Mouse (Mus musculus) megakaryocyte, embryonic 14.5 days (primary cell): Measurements from ENCODE around the gene Adam12.

ENCODE experiments used
- FLI1 ChIP-seq: IDR thresholded peaks from 2 replicates; pipeline ENCODE4 v1.6.1; 2012; ENCODE audit warnings: low read length, inconsistent platforms, mixed read lengths
- GATA1 ChIP-seq: IDR thresholded peaks from 3 replicates; pipeline ENCODE4 v1.6.1; 2012; ENCODE audit warnings: mixed read lengths, low read length, inconsistent platforms, borderline replicate concordance

DNA sequence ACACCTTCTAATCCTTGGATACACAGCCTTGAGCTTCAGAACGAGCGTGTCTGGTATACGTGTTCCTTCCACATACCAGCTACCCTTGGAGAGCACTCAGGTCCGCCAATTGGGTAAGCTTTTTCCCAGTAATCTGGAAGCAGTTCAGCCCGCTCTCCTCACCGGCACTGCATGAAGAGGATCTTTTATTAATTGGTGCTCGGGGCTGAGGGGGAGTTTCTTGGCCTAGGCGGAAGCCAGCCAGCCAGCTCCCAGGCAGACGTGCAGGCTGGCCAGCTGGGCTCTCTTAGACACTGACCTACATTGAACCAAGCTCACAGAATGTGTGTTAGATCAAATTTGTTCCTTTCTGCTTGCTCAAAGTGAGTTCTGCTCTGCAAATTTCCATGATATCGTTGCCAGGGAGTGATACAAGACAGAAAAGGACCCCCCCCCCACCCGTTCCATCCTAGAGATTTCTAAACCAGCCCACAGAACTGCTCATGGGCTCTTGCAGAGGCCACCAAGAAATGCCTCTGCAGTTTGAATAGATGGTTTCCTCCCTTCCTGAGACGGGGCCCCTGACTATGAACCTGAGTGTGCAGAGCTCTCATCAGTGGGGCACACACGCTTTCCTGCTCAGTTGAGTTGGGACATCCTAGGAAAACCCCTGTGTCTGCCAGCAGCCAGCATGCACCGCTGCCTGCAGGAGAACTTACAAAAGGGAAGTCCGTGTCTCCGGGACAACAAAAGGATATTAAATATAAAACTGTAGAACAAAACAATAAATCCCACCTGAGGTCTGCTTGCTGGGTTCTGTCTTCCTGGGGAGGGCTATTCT, 205.5 kb downstream of the Adam12 start:
- TF ChIP-seq GATA1, result no peak
- TF ChIP-seq FLI1, result no peak
